Mouse (Mus musculus): ENCODE measurements around the gene Fbxo47.

Fbxo47 gene

DNA sequence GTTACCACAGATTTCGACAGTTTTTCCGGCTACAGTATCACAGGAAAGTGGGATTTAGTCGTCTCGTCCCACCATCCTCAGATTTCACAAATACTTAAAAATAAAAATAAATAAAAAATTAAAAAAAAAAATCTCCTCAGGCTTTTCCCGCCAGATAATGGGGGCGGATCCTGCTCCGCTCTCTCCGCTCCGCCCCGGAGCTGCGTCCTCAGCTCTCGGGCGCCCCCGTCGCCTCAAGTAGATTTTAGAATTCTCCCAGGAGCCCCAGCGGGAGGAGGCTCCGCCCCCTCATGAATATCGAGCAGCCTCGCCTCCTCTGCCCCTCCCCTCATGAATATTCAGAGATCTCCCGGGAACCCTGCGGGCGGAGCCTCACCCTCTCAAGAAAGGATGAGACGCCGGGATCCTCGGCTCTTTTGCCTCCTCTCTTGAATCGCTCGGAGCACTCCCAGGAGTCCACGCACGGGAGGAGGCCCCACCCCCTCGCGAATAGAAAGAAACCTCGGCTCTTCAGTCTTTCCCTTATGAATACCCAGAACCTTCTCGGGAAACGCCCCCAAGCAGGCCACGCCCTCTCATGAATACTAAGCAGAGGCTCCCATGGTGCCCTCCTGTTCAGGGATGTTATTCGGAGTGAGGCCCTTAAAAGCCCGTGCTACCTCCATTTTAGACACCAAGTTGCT lies at the start of gene Fbxo47:
TSS of gene Fbxo47 (minus strand) at position 237 of the 683 bp plus-strand sequence.
- DNase-seq (ENCODE audit: low read depth, low spot score): peak; percentile 99

DNA sequence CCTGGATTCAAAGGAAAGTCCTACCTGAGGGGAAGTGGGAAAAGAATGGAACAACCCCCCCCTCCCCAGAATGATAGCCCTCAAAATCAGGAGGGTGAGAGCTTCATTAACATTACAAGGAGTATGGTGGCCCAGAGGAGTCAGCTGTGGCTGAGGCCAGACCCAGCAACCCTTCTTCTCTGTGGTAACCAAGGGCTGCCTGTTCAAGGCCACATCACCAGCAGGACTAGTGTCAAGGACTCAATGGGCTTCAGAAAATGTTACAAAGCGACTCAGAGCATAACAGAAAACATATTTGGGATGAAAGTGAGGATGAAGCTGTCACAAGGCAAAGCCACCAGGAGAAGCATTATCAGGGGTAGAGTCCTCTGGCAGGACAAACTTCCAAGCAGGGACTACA lies 49.6 kb upstream of the Fbxo47 start:
- peak; percentile 35 for DNase-seq (ENCODE audit: low read depth, low spot score)

DNA sequence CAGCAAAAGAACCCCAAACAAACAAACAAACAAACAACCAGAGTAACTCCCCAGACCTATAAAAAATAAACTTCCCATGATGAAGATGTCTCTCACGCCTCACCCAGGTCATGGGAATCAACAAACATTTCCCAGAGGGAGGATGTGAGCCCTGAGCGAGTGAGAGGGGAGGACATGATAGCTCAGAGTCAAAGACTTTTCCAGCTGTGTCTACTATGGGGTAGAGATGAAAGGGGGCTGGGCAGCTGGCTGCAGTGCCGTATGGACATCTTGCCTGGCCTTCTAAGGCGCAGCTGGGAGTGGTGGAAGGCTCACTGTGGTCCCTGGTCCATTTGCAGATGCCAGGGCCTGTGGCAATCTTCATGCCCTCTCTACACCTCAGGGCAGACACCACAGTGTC lies 45.0 kb upstream of the Fbxo47 start:
- no peak for DNase-seq (ENCODE audit: low read depth, low spot score)

DNA sequence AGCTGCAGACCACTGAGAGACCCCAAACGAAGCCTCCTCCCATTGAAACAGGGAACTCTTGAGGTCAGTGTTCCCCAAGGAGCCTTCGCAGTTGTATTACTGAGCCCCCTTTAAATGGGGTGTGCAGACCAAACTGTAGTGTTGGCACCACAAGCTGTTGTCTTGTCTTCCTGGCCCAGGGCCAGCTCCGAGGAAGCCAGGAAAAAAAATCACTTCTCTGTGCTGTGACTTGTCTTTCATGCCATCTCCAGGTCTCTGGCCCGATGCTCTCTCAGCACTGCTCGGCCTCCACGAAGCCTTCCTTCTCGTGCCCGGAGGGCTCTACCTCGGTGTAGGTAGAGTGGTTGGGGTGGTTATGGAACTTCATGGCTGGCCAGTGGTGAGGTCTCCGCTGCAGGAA lies 40.3 kb upstream of the Fbxo47 start:
- no peak for DNase-seq (ENCODE audit: low read depth, low spot score)

DNA sequence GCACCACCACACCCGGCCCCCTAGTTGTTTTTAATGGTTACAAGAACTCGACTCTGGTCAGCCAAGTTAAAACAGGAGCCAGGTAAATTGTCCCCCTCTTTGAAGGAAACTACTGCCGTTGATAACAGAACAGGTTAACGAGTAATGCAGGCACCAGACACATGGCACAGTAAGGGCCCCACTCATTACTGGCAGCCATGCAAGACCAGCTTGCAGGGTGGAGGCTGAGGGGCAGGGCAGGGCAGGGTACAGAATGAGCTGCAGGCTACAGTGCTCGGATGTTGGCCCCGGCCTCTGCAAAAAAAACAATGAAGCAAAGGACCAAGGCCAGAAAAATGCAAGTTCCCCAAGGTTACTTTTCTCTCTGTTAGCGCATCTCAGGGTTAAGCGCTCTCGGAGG lies 39.7 kb upstream of the Fbxo47 start:
- DNase-seq (ENCODE audit: low read depth, low spot score): no peak

DNA sequence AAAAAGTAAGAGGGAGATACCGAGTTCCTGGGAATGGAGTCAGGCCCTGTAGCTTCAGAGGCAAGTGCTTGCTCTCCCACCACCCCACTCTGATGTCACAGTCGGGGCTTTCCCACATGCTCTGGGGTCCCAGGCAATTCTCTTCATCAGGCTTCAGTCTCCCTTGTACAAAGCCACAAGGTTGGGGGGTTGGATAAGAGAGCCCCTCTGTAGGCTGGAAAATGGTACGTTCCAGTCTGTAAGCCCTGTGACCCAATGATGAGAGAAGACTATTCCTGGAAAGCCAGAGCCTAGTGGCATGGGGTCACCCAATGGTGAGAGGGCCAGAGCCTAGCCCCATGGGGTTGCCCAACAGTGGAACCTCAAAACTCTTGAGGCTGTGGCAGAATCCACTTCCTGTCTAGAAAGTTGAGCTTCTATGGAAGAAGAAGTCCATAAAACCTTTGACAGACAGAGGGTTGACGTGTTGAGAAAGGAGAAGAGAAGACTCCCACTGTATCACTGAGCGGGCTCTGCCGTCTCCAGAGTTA lies 32.1 kb upstream of the Fbxo47 start:
- DNase-seq (ENCODE audit: low read depth, low spot score): peak; percentile 71

DNA sequence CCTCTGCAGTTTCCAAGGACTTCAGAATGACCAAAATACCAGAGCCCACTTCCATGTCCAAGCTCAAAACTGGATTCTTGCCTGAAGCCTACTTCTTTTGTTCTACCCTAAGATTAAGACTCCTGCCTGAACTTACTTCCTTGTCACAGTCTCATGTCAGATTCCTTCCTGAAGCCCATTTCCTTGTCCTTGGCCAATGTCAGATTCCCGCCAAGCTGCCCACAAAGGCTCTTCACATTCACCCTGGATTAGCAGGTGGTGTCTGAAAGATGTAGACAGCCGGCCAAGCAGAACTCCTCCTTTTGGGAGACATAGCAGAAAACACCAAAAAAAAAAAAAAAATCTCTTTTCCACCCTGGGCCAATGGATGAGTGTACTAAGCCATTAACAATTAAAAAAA lies 31.5 kb upstream of the Fbxo47 start:
- peak; percentile 69 for DNase-seq (ENCODE audit: low read depth, low spot score)

DNA sequence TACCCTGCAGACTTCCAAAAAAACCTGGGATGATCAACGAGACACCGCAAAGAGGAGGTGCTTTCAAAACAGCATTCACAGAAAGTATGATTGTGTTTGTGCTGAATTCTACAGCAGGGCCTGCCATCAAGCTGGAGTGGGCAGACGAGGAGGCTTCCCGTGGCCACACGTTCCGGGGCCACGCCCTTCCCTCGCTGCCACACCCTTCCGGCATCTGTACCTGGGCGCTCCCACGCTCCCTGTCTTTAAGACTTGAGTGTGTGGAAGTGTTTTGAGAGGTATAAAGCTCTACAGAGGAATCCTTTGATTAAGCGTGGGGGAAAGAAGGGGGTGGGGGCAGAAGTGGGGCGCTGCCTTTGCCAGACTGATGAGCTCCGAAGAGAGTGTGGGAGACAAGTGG lies 29.2 kb upstream of the Fbxo47 start:
- peak; percentile 49 for DNase-seq (ENCODE audit: low read depth, low spot score)

DNA sequence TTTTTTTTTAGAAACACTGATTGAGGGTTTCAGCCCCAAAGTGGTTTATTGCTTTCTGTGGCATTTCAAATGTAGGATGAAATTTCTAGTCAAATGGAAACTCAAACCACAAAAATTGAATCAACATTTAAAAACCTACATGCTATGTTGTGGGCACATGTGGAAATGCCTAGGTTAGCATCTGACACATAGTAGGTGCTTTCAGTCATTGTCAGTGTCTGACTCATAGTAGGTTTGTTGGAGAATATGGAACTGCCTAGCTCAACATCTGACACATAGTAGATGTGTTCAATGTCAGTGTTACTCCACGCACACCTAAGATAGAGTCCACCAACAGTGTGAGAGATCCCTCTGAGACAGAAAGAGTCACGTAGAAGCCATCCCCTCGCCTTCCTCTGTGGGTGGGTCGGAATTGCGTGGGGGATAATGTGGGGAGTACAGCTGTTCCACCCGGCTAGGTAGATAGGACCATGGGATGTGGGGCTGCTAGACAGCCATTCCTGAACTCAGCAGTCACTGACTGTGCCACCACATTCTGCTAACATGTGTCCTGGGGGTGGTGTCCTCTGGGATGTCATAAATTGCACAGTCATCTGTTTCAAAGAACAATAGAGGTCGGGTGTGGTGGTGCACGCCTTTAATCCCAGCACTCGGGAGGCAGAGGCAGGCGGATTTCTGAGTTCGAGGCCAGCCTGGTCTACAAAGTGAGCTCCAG lies 24.8 kb upstream of the Fbxo47 start:
- peak; percentile 28 for DNase-seq (ENCODE audit: low read depth, low spot score)

DNA sequence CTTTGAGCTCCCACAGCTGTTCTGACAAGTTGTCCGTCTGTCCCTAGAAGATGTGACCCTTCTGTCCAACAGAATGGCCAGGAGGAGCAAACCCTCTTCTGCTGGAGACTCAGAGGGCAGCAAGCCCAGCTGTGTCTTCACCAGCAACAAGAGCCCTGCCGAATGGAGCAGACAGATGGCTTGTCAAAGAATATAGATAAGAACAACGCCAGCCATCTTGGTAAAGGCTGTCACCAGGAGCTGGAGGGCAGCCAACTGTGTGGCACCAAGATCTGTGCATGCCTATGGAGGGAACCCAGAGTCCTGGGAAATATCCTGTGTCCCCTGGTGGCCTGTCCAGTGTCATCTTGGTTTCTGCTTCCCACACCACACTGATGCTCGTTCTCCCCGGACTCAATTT lies 24.0 kb upstream of the Fbxo47 start:
- no peak for DNase-seq (ENCODE audit: low read depth, low spot score)

DNA sequence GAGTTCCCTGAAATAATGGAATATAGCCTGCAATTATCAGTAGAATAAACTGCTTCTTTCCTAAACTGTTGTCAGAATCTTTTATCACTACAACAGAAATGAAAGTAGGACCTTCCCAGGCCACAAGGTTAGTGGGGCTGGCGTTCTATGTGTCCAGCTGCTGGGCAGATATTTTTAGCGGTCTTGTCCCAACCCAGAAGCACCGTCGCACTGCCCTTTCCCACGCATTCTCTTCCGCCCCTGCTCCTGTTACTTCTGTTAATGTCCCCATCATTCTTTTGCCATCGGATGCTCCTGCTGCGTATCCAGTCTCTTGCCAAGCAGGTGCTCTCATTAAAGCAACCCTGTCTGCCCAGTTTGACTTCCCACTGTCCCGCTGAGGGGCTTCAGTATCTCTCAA lies 23.0 kb upstream of the Fbxo47 start:
- DNase-seq (ENCODE audit: low read depth, low spot score): no peak

DNA sequence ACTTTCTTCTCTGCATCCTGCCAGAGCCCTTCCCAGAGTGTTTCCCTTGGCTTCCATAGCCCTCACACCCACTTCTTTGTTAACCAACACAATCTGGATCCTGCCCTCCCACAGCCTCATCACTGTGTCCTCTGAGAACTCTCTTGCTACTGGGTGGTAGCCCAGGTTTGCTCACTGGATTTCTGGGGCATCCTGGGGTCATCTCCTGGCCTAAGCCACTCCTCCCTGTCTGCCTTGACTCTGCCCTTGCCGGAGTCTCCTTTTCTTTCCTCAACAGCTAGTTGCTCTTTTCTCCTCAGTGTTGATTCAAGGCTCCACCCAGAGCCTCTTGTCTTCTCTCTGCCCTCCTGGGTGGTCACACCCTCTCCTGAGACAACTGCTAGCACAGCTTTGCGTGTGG lies 22.0 kb upstream of the Fbxo47 start:
- peak; percentile 89 for DNase-seq (ENCODE audit: low read depth, low spot score)

DNA sequence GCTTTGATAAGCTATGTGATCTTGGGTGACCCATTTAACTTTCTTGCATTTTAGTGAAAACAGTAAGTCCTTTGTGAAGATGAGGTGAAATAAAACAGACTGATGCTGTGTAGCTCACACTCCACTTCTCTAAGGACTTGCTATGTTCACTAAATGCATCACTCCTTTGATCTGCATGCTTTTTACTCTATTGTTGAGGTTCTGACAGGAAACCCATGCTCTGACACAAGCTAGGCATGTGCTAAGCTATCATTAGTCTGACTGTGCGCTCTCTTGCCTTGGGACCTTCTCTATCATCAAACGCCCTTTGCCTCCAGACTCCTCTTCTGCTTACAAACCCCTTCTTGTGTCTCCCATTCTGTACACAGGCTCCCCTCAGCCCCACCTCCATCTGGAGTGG lies 21.6 kb upstream of the Fbxo47 start:
- no peak for DNase-seq (ENCODE audit: low read depth, low spot score)

DNA sequence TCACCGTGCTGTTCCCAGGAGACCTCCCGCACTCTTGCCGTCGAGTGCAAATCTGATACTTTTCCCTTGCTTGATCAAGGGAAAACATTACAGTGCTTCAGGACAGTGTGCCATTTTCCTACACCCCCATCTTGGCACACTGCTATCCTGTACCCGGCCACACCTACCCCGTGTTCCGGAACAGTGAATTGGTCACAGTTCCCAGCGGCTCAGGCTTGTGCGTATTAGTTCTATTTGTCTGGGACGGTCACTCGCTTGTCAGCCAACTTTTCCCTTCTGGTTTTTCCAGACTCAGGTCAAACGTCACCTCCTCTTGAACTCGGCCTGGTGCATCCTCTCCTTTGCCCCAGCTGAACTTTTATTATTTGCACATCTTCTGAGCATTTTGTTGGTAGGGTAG lies 20.8 kb upstream of the Fbxo47 start:
- DNase-seq (ENCODE audit: low read depth, low spot score): no peak

DNA sequence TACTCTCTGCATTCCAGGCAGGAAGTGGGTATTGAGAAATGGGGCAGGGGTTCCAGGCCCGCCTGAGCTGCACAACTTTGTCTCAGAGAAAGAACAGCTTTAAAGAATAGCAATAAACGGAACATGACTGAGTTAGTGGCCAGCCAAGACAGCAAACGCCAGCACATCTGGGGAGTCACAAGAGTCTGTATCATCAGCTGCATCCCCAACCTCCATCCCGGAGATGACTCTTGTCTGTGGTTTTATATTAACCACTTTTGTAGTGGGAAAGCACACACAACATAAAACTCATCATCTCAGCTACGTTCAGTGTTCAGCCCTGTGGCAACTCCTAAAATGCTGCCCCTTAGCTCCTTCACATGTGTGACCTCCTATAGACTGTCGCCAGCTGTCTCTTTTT lies 17.9 kb upstream of the Fbxo47 start:
- no peak for DNase-seq (ENCODE audit: low read depth, low spot score)

DNA sequence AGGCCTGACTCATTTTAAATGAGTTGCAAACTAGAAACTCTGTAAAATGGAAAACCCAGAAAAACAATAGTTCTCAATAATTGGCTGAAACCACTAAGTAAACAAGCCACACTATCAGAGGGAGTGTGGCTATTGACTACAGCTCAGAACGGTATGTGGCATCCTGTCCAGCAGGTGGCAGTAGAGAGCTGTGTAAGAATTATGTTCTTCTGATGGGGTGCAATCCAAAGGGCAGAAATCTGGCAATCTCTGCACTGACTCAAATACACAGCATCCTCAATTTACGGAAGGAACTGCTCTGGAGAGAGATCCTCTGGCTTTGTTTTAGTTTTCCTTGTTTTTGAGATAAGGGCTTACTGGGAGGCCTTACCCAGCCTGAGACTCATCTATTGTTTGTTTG lies 15.9 kb upstream of the Fbxo47 start:
- DNase-seq (ENCODE audit: low read depth, low spot score): peak; percentile 87

DNA sequence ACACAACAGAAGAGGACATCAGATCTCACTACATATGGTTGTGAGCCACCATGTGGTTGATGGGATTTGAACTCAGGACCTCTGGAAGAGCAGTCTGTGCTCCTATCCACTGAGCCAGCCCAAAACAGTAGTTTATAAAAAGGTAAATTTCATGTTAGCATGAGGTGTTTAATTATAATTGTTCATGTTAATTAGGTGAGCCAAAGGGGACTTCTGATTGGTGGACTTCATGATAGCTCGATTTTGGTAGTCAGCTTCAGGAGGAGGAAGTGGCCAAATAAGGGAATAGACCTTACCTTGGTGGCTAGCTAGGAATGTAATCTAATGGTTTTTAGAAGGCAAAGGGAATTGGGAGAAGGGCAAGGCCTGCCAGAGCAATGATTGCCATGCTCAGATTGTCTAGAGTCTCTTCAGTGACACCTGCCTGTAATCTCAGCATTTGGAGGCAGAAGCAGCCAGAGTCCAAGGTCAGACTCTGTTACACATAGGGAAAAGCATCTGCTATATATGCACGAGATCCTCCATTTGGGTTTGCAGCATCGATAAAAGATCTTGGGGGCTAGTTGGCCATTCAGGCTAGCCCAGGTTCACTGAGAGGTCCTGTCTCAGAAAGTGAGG lies 13.7 kb upstream of the Fbxo47 start:
- no peak for DNase-seq (ENCODE audit: low read depth, low spot score)

DNA sequence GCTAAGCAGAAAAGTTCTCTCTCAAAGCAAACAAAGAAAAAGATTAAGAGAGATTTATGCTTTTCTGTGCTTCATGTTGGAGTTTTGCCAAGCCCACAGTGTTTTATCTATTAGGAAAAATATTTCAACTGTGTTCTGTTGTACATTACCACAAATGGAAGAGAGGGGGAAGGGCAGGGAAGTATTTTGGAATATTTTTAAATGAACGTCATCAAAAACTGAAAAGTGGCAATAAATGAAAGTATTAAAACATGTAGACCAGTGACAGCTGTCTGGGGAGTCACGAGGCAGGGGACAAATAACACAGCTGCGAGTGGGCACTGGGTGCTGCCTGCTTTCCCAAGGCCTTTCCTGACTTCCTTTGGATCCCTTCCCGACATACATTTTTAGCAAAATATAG lies 12.7 kb upstream of the Fbxo47 start:
- no peak for DNase-seq (ENCODE audit: low read depth, low spot score)

DNA sequence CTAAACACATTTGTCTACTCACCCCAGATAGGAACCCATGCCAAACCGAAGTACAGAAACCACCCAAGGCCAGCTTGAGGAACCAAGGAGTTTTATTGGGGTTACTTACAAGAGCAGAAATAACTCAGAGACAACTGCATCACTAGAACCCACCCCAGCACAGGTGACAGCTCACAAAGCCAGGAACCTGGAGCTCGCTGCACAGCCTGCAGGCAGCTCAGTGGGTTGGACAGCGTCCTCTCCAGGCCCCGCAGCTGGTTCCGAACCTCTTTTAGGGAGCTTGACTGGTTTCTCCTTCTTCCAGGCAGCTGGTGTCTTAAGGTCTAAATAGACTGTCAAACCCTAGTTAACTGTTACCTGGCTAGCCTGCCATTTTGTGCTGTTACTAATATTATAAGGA lies 7.9 kb upstream of the Fbxo47 start:
- no peak for DNase-seq (ENCODE audit: low read depth, low spot score)

DNA sequence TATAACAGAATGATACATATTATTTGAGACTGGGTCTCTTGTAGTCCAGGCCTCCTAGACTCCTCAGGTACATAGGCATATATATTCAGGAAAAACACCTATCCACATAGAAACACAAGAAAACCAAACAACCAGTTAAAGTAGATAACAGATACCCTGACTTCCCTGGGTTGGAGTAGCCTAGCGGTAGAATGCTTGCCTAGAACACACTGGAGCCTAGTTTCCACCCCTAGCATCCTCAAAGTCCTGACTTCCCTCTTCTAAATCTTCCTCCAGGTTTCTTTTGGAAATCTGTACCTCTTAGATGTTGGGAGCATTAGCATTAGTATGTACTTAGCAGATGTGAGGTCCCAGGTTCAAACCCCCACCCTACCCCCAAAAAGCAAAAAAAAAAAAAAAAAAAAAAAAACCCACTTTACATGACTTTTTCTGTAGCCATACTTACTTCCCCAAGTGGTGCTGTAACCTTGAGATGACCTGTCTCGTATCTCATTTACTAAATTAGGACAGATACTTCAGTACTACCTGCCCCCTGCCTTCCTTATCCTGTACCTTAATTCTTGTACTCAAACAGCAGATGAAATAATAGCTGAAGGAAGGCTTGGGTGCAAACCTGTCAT lies 1.5 kb upstream of the Fbxo47 start:
- DNase-seq (ENCODE audit: low read depth, low spot score): no peak

DNA sequence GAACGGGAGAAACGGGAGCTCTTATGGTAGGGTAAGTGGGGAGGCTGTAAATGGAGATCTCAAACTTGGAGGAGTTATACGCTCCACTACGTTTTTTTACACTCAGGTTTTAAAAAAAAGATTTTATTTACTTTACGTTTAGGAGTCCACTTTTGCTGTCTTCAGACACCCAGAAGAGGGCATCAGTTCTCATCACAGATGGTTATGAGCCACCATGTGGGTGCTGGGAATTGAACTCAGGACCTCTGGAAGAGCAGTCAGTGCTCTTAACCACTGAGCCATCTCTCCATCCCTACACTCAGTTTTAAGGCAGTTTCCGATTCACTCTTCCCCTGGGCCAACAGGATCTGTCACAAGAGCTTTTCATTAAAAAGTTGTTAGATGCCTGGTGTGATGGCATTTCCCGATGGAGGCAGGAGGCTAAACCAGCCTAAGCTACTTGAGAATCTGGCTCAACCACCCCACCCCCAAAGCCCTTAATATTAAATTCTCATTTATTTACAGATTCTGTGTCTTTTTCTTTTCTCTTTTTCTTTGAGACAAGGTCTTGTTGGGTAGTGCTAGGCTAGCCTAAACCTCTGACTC lies 739 bp upstream of the Fbxo47 start:
- no peak for DNase-seq (ENCODE audit: low read depth, low spot score)

DNA sequence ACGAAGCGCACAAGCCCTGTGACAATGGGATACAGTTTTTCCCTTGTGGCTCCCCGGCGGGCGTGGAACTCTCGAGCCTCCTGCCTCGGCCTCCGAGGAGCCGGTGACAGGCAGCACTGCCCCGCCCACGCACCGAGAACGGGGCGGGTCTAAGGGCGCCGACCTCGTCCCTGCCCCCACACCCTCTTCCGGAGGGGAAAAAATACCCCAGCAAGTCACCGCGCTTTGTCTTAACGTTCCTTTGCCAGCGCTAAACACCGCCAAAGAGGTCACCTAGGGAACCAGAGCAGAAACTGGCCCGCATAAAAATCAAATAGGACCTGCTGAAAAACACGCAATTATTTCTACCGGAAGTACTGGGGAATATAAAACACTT lies 424 bp downstream of the Fbxo47 start:
- peak; percentile 98 for DNase-seq (ENCODE audit: low read depth, low spot score)
